Mouse (Mus musculus): ENCODE measurements around the gene Papln. TPM values are rescaled to one million over a fixed set of nuclear protein-coding genes. Genes with fewer than 3 reads are reported as not detected.

The Papln gene
- total RNA-seq, 1 experiment from 2014 or later = 1.4 TPM

DNA sequence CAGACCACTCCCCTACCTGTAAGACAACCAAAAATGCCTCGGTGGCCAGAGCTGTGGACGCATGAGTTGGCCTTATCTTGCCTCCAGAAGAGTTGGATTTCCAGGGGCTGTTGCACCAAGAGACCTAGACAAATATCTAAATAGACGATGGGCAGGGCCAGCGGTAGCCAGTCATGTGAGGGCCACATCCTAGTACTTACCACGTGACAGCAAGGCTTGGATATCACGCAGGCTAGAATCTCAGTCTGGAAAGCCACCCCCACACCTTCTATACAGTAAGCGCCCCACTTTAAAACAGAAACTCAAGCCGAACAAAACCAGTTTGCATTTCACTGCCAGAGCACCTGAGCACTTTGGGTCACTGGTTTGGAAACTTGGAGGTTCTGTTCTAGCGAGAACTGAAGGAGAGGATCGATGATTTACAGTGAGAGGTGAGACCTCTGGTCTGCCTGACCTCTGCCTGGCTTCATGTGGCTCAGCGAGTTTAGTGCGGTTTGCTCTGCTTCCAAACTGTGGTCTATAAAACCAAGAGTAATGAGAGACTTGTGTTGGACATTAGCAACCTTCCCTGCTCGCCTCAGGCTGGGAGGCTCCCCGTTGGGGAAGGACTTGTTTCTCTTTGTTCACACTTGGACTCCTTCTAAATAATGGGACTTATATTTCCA lies 4.9 kb downstream of the Papln start:
- no peak for DNase-seq

GRCm38 (mm10) chr12:83770418-83771256 lies 7.2 kb downstream of the Papln start:
- DNase-seq = peak; percentile 71

GRCm38 (mm10) chr12:83775621-83776020 lies 12.2 kb downstream of the Papln start:
- DNase-seq = no peak

GRCm38 (mm10) chr12:83776766-83777165 lies 13.3 kb downstream of the Papln start:
- DNase-seq = no peak

GRCm38 (mm10) chr12:83780181-83780580 lies 16.7 kb downstream of the Papln start:
- DNase-seq = no peak

DNA sequence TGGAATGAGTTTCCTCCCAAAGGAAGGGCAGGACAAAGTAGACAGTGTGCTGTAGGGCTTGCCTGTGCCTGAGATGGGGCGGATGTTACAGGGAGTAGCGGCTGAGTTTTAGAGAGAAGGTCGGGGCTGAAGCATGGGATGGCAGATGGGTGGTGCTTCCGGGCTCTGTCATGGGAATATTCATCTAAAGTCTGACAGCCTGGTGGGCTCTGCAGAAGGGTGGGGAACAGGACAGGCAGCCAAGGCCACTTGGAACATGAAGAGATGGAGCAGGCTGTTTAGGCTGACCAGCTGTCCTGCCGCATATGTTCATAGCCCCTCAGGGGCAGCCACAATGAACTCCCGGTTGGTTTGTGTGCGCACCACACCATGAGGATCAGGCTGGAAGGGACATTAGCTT lies 17.8 kb downstream of the Papln start:
- no peak for DNase-seq

DNA sequence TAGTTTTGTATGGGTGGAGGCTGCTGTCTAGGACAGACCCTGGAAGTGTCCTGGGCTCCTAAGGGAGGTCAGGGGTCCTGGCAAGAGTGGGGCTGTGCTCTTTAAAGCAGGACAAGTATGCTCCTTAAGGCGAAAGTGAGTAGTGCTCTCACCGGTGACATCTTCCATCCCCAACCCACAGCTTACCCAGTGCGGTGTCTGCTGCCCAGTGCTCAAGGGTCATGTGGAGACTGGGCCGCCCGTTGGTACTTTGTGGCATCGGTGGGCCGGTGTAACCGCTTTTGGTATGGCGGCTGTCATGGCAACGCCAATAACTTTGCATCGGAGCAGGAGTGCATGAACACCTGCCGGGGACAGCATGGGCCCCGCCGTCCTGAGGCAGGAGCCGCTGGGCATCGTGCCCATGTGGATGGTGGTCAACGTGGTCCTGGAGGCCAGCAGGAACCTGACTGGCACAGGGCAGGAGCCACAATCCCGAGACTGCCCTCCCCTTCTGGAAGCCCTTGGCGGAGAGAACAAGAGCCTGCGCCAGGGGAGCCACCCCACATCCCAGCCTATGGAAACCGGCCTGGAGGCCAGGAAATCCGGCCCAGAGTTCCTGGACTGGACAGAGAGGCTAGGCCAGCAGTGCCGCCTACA lies 18.3 kb downstream of the Papln start:
- DNase-seq = no peak

- no peak for DNase-seq
These were observed 19.2 kb downstream of the Papln start for GRCm38 (mm10) chr12:83782669-83783068.

DNA sequence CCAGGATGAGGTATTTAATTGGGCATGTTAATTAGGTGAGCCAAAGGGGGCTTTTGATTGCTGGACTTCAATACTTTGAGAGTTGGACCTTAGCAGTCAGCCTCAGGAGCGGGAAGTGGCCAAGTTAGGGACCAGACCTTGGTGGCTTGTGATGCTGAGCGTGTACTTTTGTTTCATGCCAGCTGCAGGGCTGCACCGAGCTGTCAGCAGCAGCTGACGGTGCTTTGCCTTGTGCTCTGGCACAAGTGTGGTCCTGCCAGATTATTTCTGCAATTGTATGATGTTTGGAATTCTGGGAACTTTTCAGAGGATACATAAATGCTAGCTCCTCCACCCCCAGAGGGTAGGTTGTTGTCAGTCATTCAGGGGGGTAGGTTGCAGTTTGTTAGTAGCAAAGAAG lies 21.9 kb downstream of the Papln start:
- no peak for DNase-seq

- DNase-seq = no peak
These were observed 25.8 kb downstream of the Papln start for GRCm38 (mm10) chr12:83789051-83789780.

DNA sequence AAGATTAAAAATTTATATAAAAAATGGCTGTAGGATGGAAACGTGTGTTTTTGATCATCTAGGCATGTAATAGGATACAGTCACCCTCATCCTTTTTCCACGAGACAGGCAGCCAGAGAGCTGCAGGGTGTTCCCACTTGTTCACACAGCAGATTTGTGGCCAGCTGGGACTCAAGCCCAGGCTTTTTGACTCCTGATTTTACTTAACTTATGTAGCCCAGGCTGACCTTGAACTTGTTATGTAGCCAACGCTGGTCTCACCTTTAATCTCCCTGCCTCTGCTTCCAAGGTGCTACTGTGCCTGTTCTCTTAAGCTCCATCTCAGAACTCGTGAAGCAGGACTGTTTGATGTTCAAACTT lies 26.3 kb downstream of the Papln start:
- no peak for DNase-seq

- DNase-seq = no peak
These were observed 27.3 kb downstream of the Papln start for GRCm38 (mm10) chr12:83790749-83791148.

- DNase-seq = peak; percentile 20
These were observed 28.3 kb downstream of the Papln start for GRCm38 (mm10) chr12:83791737-83792136.

- DNase-seq = no peak
These were observed 29.4 kb downstream of the Papln start for GRCm38 (mm10) chr12:83792706-83793410.

DNA sequence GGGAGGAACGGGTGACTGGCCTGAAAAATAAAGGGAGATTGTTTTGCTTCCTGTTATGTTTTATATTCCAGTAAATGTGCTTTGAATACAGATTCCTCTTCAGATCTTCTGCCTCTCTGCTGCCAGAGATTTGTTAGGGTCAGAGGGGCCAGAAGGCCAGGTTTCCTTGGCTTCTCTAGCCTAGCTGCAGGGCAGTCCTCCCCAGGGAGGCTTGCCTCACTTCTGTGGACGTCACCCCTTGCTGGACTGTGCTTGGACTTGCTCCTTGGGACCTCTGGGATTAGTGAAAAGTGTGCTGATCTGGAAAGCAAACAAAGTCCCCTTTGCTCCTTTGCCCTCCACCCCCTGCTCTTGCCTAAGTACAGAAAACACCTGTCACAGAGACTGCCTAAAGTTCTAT lies 31.6 kb downstream of the Papln start:
- peak; percentile 27 for DNase-seq

GRCm38 (mm10) chr12:83795586-83795985 lies 32.2 kb downstream of the Papln start:
- DNase-seq = no peak

GRCm38 (mm10) chr12:83798313-83798712 lies 34.9 kb downstream of the Papln start:
- no peak for DNase-seq

DNA sequence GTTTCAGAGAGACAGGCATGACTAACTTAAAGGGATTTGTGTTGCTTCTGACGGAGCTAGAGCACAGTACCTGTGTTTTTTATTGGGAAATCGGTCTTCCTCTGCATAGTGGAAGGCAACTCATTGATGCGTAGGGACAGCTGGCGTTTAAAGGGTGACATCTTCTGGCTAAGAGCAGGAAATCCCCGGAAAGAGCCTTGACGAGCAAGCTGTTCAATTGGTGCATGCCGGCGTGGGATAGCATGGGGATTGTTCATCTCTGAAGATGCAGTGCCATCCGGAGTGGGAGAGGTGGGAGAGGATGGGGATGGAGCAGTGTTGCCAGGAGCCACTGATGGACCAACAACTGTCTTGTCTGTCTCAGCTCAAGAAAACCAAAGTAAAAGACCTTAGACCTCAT lies 37.5 kb downstream of the Papln start:
- no peak for DNase-seq

- no peak for DNase-seq
These were observed 40.2 kb downstream of the Papln start for GRCm38 (mm10) chr12:83803641-83804040.

- no peak for DNase-seq
These were observed 48.5 kb downstream of the Papln start for GRCm38 (mm10) chr12:83811901-83812300.

GRCm38 (mm10) chr12:83816616-83817015 lies 53.2 kb downstream of the Papln start:
- DNase-seq = no peak

DNA sequence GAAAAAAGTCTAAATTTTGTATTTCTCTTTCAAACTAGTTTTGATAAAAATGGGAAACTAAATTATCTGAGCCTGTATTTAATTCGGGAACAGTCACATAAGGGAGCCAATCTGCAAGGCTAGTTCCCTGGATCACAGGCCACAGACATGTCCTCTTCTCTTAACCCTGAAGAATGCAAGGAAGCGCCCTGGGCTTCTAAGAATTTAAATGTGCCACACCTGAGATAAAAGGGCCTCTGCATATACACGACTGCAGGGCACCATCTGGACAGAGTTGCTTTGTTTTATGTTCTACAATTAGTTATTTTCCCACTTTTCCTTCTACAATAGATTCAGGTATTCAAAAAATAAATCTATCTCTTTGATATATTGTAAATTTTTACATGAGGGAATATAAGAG lies 67.0 kb downstream of the Papln start:
- no peak for DNase-seq

Measured in adrenal gland, postnatal 25 days (tissue).